In genomic region chr2:156324116-156324588, GRCm38 (mm10) we compare ENCODE assay signal across 8 mouse cellular contexts. TPM values are rescaled to one million over a fixed set of nuclear protein-coding genes. Genes with fewer than 3 reads are reported as not detected.
A peak's percentile ranks its signal among the peaks of the same experiment; 100 is the strongest.
DNase-seq lines count a peak whose midpoint lies in the region; ATAC-seq and TF ChIP-seq lines count a peak whose summit lies in the region.

No protein-coding gene starts in this region.

- no peaks in the 10 kb centered on the region for H3K9me3 ChIP-seq in kidney, embryonic 16.5 days (ENCODE audit: low read length)
- H3K9me3 ChIP-seq in embryonic facial prominence, embryonic 14.5 days (ENCODE audit: control insufficient read depth, low read length), result 0 out of 2 replicates have a peak, but pooled peaks cover 3% of the 10 kb centered on the region
- H3K9me3 ChIP-seq in intestine, embryonic 14.5 days (ENCODE audit: control insufficient read depth, low read length), result no peaks in the 10 kb centered on the region
- no peaks in the 10 kb centered on the region for H3K9me3 ChIP-seq in stomach, embryonic 15.5 days

- TF ChIP-seq POLR2A in lung, adult 2 months (IDR thresholded peaks at IDR 0.05; ENCODE audit: borderline replicate concordance, extremely low read depth, low read depth, low read length), result no peak

- H3K36me3 ChIP-seq in kidney, embryonic 16.5 days (ENCODE audit: insufficient read depth, low read length), result no peaks in the 10 kb centered on the region
- no peaks in the 10 kb centered on the region for H3K36me3 ChIP-seq in embryonic facial prominence, embryonic 14.5 days (ENCODE audit: control insufficient read depth, insufficient read depth, low read length)
- no peaks in the 10 kb centered on the region for H3K36me3 ChIP-seq in intestine, embryonic 14.5 days (ENCODE audit: control insufficient read depth, insufficient read depth, low read length)
- H3K36me3 ChIP-seq in stomach, embryonic 15.5 days, result no peaks in the 10 kb centered on the region

- peak overlapping the region; percentile 30 for H3K4me2 ChIP-seq in kidney, embryonic 16.5 days (replicated peaks; ENCODE audit: low read depth, low read length)
- no peak overlapping the region for H3K4me2 ChIP-seq in embryonic facial prominence, embryonic 14.5 days (ENCODE audit: low read depth, low read length)
- 0 out of 2 replicates have a peak overlapping the region, but pooled peaks have one; percentile 1 for H3K4me2 ChIP-seq in intestine, embryonic 14.5 days (ENCODE audit: low read length)
- peak overlapping the region; percentile 29 for H3K4me2 ChIP-seq in stomach, embryonic 15.5 days

- no peak overlapping the region; the same call in none of the 2 replicates for H3K9ac ChIP-seq in kidney, embryonic 16.5 days (replicated peaks; ENCODE audit: low read length)
- H3K9ac ChIP-seq in embryonic facial prominence, embryonic 14.5 days (ENCODE audit: low read depth, low read length), result no peak overlapping the region
- no peak overlapping the region for H3K9ac ChIP-seq in intestine, embryonic 14.5 days (ENCODE audit: low read length)
- H3K9ac ChIP-seq in stomach, embryonic 15.5 days, result no peak overlapping the region

- peak; percentile 70; the same call in 1 of the 2 replicates for ATAC-seq in kidney, embryonic 16.5 days (ENCODE audit: low FRiP score, low TSS enrichment)
- no peak for ATAC-seq in embryonic facial prominence, embryonic 14.5 days (ENCODE audit: low read depth)
- no peak for ATAC-seq in intestine, embryonic 14.5 days (replicated peaks; ENCODE audit: low FRiP score, low TSS enrichment, low read depth)
- peak; percentile 27; the same call in 1 of the 2 replicates for ATAC-seq in stomach, embryonic 15.5 days (ENCODE audit: insufficient read depth, low FRiP score, low read depth)

- WGBS in kidney, embryonic 16.5 days, result 23% methylated on average over 6 of the region's 6 CpGs
- 58% methylated on average over 6 of the region's 6 CpGs for WGBS in embryonic facial prominence, embryonic 14.5 days
- 46% methylated on average over 6 of the region's 6 CpGs for WGBS in intestine, embryonic 14.5 days
- WGBS in lung, adult 2 months, result 32% methylated on average over 6 of the region's 6 CpGs
- 35% methylated on average over 6 of the region's 6 CpGs for WGBS in stomach, embryonic 15.5 days

- H3K27me3 ChIP-seq in kidney, embryonic 16.5 days (ENCODE audit: insufficient read depth, low read length), result no peaks in the 10 kb centered on the region
- no peaks in the 10 kb centered on the region for H3K27me3 ChIP-seq in embryonic facial prominence, embryonic 14.5 days (replicated peaks; ENCODE audit: control insufficient read depth, insufficient read depth, low read length)
- no peaks in the 10 kb centered on the region for H3K27me3 ChIP-seq in intestine, embryonic 14.5 days (replicated peaks; ENCODE audit: control insufficient read depth, insufficient read depth, low read length)
- no peaks in the 10 kb centered on the region for H3K27me3 ChIP-seq in stomach, embryonic 15.5 days (replicated peaks)

- no peak for TF ChIP-seq CTCF in lung, adult 2 months (IDR thresholded peaks at IDR 0.05; ENCODE audit: insufficient read depth, low read length)

- peak overlapping the region; percentile 67 for H3K27ac ChIP-seq in kidney, embryonic 16.5 days (ENCODE audit: low read length)
- H3K27ac ChIP-seq in embryonic facial prominence, embryonic 14.5 days (replicated peaks; ENCODE audit: low read depth, low read length), result no peak overlapping the region
- peak overlapping the region; percentile 24; the same call in 1 of the 2 replicates for H3K27ac ChIP-seq in intestine, embryonic 14.5 days (ENCODE audit: low read depth)
- peak overlapping the region; percentile 61 for H3K27ac ChIP-seq in stomach, embryonic 15.5 days

- H3K4me1 ChIP-seq in kidney, embryonic 16.5 days (ENCODE audit: insufficient read depth, low read length), result peaks cover 14% of the 10 kb centered on the region
- H3K4me1 ChIP-seq in embryonic facial prominence, embryonic 14.5 days (ENCODE audit: control insufficient read depth, insufficient read depth, low read length), result no peaks in the 10 kb centered on the region
- H3K4me1 ChIP-seq in intestine, embryonic 14.5 days (replicated peaks; ENCODE audit: control insufficient read depth, insufficient read depth, low read length), result 0 out of 2 replicates have a peak, but pooled peaks cover 2% of the 10 kb centered on the region
- peaks cover 7% of the 10 kb centered on the region; the same call in 1 of the 2 replicates for H3K4me1 ChIP-seq in lung, adult 2 months (ENCODE audit: control insufficient read depth, insufficient read depth, low read length)
- peaks cover 10% of the 10 kb centered on the region; the same call in 1 of the 2 replicates for H3K4me1 ChIP-seq in stomach, embryonic 15.5 days

- no peak for DNase-seq in kidney, adult 18-20 months
- peak; percentile 33 for DNase-seq in embryonic facial prominence, embryonic 14.5 days (ENCODE audit: low spot score)
- no peak for DNase-seq in intestine, embryonic 14.5 days (ENCODE audit: low spot score)
- DNase-seq in lung, adult 2 months, result peak; percentile 14
- no peak for DNase-seq in cerebellum, adult 9-10 months
- DNase-seq in gastrocnemius, postnatal 4 days (ENCODE audit: low spot score in 2 of 2), result no peak

- H3K4me3 ChIP-seq in kidney, embryonic 16.5 days (ENCODE audit: low read length), result no peak overlapping the region
- no peak overlapping the region for H3K4me3 ChIP-seq in embryonic facial prominence, embryonic 14.5 days (ENCODE audit: low read depth, low read length)
- H3K4me3 ChIP-seq in intestine, embryonic 14.5 days (ENCODE audit: low read depth, low read length), result no peak overlapping the region
- no peak overlapping the region for H3K4me3 ChIP-seq in lung, adult 2 months (replicated peaks; ENCODE audit: extremely low read depth, low read depth, low read length)
- H3K4me3 ChIP-seq in stomach, embryonic 15.5 days (replicated peaks), result no peak overlapping the region

RNA-seq across cellular contexts. Expression of gene Scand1, which starts 11.6 kb away (rescaled TPM):
- 48.8 and 58.0 TPM in 2 replicates for polyA plus RNA-seq in kidney, embryonic 16.5 days (2015; fragmentation: Nextera tagmentation; extraction: Ambion mirVana)
- 59.8 and 65.1 TPM in 2 replicates for polyA plus RNA-seq in embryonic facial prominence, embryonic 14.5 days (2014; fragmentation: Nextera tagmentation; extraction: Ambion mirVana)
- 55.2 and 66.7 TPM in 2 replicates for polyA plus RNA-seq in intestine, embryonic 14.5 days (2014; fragmentation: Nextera tagmentation; extraction: Ambion mirVana)
- polyA plus RNA-seq in lung, adult 2 months (2012; rRNA removed), result 157 and 282 TPM in 2 replicates
- polyA plus RNA-seq in stomach, embryonic 15.5 days (2015; fragmentation: Nextera tagmentation; extraction: Ambion mirVana), result 65.9 and 76.7 TPM in 2 replicates
- 10 to 100 TPM; 63.7 to 76.2 TPM for total RNA-seq in gastrocnemius, postnatal 4 days (2021)

RNA-seq across cellular contexts. Expression of gene Cnbd2, which starts 12.1 kb away (rescaled TPM):
- 5.5 and 8.1 TPM in 2 replicates for polyA plus RNA-seq in kidney, embryonic 16.5 days (2015; fragmentation: Nextera tagmentation; extraction: Ambion mirVana)
- 3.8 and 3.9 TPM in 2 replicates for polyA plus RNA-seq in embryonic facial prominence, embryonic 14.5 days (2014; fragmentation: Nextera tagmentation; extraction: Ambion mirVana)
- 3.3 and 4.2 TPM in 2 replicates for polyA plus RNA-seq in intestine, embryonic 14.5 days (2014; fragmentation: Nextera tagmentation; extraction: Ambion mirVana)
- 0.96 and 1.2 TPM in 2 replicates for polyA plus RNA-seq in lung, adult 2 months (2012; rRNA removed)
- 4.3 and 4.7 TPM in 2 replicates for polyA plus RNA-seq in stomach, embryonic 15.5 days (2015; fragmentation: Nextera tagmentation; extraction: Ambion mirVana)
- total RNA-seq in gastrocnemius, postnatal 4 days (2021), result 1 to 10 TPM; 2.8 to 2.9 TPM

Comparison
In these comparisons a context has a peak if more than half of its experiments do, and no peak if none do; other contexts are left out.
1. ATAC-seq: peak in kidney, embryonic 16.5 days (single experiment) and stomach, embryonic 15.5 days (single experiment); none in embryonic facial prominence, embryonic 14.5 days (single experiment) and intestine, embryonic 14.5 days (single experiment).
2. DNase-seq: peak in embryonic facial prominence, embryonic 14.5 days (single experiment) and lung, adult 2 months (single experiment); none in kidney, adult 18-20 months (single experiment), intestine, embryonic 14.5 days (single experiment), cerebellum, adult 9-10 months (single experiment) and gastrocnemius, postnatal 4 days (0 of 2).